Mouse (Mus musculus) Patski (cell line): ENCODE measurements around the gene Ankrd60. TPM values are rescaled to one million over a fixed set of nuclear protein-coding genes. Genes with fewer than 3 reads are reported as not detected.

Experiments
- ATAC-seq: fragments of 100-300 bp; one replicate; pipeline ENCODE4 v1.8.0; 2021
- CTCF ChIA-PET: fragments of 350-600 bp; sonication (Branson Sonifier 250); formaldehyde crosslinking; loops from one replicate; lab custom pipeline; 2022; ENCODE audit warnings: inconsistent platforms; lab: Charles Lee
- POLR2A ChIA-PET: fragments of 350-600 bp; sonication (Branson Sonifier 250); formaldehyde crosslinking; loops from one replicate; lab custom pipeline; 2022; ENCODE audit warnings: antibody characterized with exemption, inconsistent platforms; lab: Charles Lee
- DNase-seq: peaks from one replicate; pipeline ENCODE4 v3.0.0-alpha.2; 2011; ENCODE audit warnings: low read depth, low spot score
- H3K27me3 ChIP-seq: fragments of 371-371 bp; one replicate; pipeline ENCODE4 v1.5.1; 2021
- CTCF ChIP-seq: fragments of 100-300 bp; IDR thresholded peaks from one replicate; pipeline ENCODE4 v1.5.1; 2021
- in situ Hi-C: fragments of 300-500 bp; cut with MboI; formaldehyde crosslinking; loops from 3 replicates; pipeline ENCODE4 v1.11.1; 2018; ENCODE audit warnings: low pct_unique_long_range_greater_than_20kb, mixed read lengths
- polyA plus RNA-seq: library from polyadenylated mRNA; unstranded; gene quantifications from one replicate; pipeline ENCODE4 v1.2.3, GENCODE M21; 2021

The Ankrd60 gene
- polyA plus RNA-seq, 1 experiment from 2014 or later, result not detected

DNA sequence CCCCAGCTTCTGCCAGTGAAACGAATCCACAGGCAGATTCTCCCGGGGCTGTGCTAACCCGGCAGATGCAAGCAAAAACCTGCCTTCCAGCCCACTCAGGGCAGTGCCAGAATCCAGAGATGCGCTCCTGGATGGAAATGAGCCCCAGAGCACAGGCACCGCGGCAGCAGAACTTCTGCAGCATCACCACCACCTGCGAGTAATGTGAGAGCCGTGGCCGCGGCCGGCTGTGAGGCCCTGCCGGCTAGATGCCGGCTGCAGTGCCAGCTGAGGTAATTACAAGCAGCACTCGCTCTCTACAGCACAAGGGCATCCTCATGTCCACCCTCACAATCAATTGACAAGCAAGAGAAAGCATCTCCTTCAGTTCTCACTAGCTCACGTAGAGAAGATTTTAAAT is 6.2 kb upstream of the Ankrd60 start:
- ATAC-seq (no peak), DNase-seq (no peak)
- ChIA-PET POLR2A (no interaction called here), CTCF (no interaction called here)
- in situ Hi-C loops, result loop anchor here (25.0 kb wide), 1 partner anchor 1078 kb away; no protein-coding TSS in a partner anchor
- no peak for TF ChIP-seq CTCF
- H3K27me3 ChIP-seq, result no peaks in the 10 kb centered on the region

DNA sequence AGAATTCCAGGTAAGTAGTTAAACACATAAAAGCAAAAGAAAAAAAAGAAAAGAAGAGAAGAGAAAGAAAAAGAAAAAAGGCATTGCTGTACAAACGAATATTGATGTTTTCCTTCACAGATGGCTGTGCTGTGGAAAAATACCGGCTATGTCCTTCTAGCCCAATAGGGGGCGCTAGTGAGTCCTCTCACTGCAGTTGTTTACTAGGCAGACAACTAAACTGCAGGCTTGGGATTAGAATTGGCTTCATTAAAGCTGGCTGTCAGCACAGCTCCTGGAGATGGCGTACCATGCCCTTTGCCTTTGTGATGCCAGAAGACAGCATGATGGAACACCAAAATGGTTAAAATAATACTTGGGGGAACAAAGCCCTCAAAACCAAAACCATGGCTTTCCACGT is 5.3 kb upstream of the Ankrd60 start:
- in situ Hi-C loops, result loop anchor here (25.0 kb wide), 1 partner anchor 1079 kb away; no protein-coding TSS in a partner anchor

DNA sequence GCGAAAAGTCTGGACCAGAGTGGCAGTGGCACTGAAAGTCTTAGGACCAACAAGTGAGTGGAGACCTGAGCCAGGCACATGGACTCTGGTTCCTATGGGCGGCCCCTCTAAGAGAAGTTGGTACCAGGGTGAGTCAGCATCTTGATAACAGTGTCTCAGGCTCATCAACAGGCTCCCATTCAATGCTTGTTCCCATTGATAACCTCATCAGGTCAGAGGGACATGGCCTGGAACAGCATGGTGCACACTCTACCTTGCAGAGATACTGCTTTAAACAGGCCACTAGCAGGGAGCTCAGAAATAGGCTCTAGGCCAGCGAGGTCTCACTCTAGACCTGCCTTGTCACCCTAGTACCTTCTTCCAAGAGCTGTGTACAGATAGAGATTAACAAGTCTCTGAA is 4.7 kb upstream of the Ankrd60 start:
- CTCF ChIA-PET, result interaction anchor here (1.4 to 1.7 kb wide), 2 partner anchors 10 to 12 kb away, joined by 3 to 5 read pairs; no protein-coding TSS in a partner anchor

More for the DNA sequence above, 5.3 kb upstream of the Ankrd60 start:
- ChIA-PET POLR2A (no interaction called here), CTCF (interaction anchor here (1.4 to 1.7 kb wide), 2 partner anchors 9 to 12 kb away, joined by 3 to 5 read pairs; no protein-coding TSS in a partner anchor)
- no peak for ATAC-seq
- DNase-seq, result no peak
- peak; percentile 76 for TF ChIP-seq CTCF
- H3K27me3 ChIP-seq, result no peaks in the 10 kb centered on the region

DNA sequence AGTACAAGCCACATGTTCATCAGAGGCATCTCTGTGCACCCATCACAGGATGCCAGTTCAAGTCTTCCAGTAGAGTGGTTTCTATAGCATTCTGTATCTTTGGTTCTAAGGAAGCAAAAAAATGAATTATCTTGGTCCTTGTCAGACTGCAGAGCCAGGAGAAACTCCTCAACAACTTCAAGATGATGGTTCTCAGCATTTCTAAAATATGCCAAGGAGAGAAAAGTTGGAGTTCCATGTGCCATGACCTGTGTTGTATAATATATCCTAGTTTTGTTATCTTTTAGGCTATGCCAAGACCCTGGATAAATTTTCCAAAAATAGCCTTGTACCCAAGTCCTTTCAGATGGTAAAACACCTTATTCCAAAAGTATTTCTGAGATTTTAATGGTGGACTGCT is 2.9 kb upstream of the Ankrd60 start:
- ChIA-PET CTCF (no interaction called here), POLR2A (no interaction called here)
- H3K27me3 ChIP-seq, result no peaks in the 10 kb centered on the region
- no peak for TF ChIP-seq CTCF
- ATAC-seq (no peak), DNase-seq (no peak)
- in situ Hi-C loops, result loop anchor here (25.0 kb wide), 1 partner anchor 1081 kb away; no protein-coding TSS in a partner anchor

More for the DNA sequence above, 4.7 kb upstream of the Ankrd60 start:
- H3K27me3 ChIP-seq, result no peaks in the 10 kb centered on the region
- DNase-seq, result no peak
- in situ Hi-C loops, result loop anchor here (25.0 kb wide), 1 partner anchor 1079 kb away; no protein-coding TSS in a partner anchor
- POLR2A ChIA-PET, result no interaction called here
- ATAC-seq, result no peak
- no peak for TF ChIP-seq CTCF

DNA sequence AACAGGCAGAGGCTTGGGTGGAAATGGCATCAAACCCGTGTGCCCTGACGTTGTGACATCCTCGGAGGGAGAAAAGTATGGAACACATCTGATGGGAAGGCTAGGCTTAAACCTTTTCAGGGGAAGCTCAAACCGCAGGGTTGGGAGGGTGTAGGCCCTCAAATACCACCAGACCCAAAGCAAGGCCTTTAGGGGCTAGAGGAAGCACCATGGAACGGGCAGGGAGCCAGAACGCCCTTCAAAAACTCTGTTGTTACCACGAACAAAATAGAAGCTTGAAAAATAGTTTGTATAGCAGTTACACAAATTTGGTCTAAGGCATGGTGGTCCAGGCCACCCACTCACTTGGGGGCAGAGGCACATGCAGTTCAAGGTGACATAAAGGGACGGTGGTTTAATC is 430 bp upstream of the Ankrd60 start:
- no peaks in the 10 kb centered on the region for H3K27me3 ChIP-seq
- no peak for ATAC-seq
- in situ Hi-C loops, result loop anchor here (25.0 kb wide), 1 partner anchor 1084 kb away; no protein-coding TSS in a partner anchor
- CTCF ChIA-PET, result no interaction called here
- no peak for DNase-seq
- POLR2A ChIA-PET, result no interaction called here
- no peak for TF ChIP-seq CTCF

DNA sequence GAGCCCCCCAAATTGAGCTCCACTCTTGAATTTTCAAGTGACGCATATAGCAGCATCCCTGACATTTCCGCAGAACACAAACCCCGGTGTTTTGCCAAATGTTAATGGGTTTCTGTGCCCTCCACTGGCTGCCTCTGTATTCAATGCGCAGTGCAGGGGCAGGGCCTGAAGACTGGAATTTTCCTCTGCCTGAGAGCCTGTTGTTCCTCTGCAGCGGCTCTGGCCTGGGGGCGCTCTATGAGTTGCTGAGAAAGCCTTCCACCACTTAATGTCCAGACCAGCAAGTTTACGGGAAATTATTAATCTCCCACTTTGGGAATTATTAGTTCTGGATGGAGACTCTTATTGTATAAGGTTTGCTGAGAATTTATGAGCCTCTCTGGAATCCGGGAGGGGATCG is 14.0 kb downstream of the Ankrd60 start:
- ATAC-seq, result no peak
- peaks cover 10% of the 10 kb centered on the region for H3K27me3 ChIP-seq
- TF ChIP-seq CTCF, result no peak
- in situ Hi-C loops, result loop anchor here (5.0 to 25.0 kb wide), 2 partner anchors 457 to 1323 kb away; no protein-coding TSS in a partner anchor
- ChIA-PET POLR2A (no interaction called here), CTCF (interaction anchor here (3.0 kb wide), 1 partner anchor 9 kb away, joined by 9 read pairs; no protein-coding TSS in a partner anchor)
- DNase-seq, result no peak

DNA sequence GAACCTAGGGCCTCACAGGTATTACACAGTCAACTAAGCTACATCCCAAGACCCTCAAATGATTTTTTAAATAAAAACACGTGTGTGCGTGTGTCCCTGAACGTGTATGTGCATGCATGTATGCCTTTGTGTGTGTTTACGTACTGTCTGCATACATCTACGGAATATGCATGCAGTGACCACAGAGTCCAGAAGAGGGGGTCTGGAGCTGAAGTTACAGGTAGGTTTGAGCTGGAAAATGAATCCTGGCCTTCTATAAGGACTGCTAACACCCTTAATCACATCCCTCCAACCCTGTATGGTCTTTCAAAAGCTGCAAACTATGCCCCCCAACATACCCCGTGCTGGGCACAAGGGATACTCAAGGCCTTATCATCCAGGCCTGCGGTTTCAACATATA is 14.8 kb downstream of the Ankrd60 start:
- in situ Hi-C loops, result loop anchor here (5.0 to 25.0 kb wide), 2 partner anchors 456 to 1324 kb away; no protein-coding TSS in a partner anchor
- peaks cover 7% of the 10 kb centered on the region for H3K27me3 ChIP-seq
- ATAC-seq (no peak), DNase-seq (no peak)
- ChIA-PET CTCF (interaction anchor here (0.9 to 3.0 kb wide), 6 partner anchors 9 to 456 kb away, joined by 3 to 9 read pairs (median 4); no protein-coding TSS in a partner anchor), POLR2A (no interaction called here)
- no peak for TF ChIP-seq CTCF

DNA sequence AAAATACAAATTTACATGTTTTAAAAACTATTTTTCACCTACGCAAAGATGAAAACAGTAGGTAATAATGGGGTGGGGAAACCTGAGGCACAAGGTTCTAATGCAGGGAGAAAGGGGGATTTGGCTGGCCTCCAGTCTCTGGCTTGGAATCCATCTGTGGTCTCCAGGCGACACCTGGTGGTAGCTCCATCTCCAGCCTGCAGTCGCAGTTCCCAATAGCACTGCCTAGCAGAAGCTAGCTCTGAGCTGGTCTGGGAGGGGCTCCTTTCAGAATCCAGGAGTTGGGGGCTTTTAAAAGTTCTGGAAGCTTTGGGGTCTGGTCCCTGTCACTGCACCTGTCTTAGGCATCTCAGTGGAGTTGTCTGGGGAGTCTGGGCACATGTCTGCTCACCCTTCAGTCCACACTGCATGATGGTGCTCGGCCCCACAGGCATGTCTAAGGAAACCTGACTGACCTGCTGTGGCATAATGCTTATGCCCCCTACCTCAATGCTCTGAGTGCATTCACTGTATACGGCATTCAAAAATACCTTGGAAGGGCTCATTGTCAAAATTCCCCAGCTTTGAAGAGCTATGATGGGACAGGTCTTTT is 16.2 kb downstream of the Ankrd60 start:
- ChIA-PET POLR2A (no interaction called here), CTCF (interaction anchor here (0.7 to 3.0 kb wide), 11 partner anchors 9 to 455 kb away, joined by 3 to 9 read pairs (median 4); partner anchors contain the start of gene Zbp1)
- TF ChIP-seq CTCF, result peak; percentile 89
- DNase-seq, result no peak
- ATAC-seq, result no peak
- in situ Hi-C loops, result loop anchor here (5.0 to 25.0 kb wide), 2 partner anchors 455 to 1325 kb away; no protein-coding TSS in a partner anchor
- H3K27me3 ChIP-seq, result peaks cover 9% of the 10 kb centered on the region

DNA sequence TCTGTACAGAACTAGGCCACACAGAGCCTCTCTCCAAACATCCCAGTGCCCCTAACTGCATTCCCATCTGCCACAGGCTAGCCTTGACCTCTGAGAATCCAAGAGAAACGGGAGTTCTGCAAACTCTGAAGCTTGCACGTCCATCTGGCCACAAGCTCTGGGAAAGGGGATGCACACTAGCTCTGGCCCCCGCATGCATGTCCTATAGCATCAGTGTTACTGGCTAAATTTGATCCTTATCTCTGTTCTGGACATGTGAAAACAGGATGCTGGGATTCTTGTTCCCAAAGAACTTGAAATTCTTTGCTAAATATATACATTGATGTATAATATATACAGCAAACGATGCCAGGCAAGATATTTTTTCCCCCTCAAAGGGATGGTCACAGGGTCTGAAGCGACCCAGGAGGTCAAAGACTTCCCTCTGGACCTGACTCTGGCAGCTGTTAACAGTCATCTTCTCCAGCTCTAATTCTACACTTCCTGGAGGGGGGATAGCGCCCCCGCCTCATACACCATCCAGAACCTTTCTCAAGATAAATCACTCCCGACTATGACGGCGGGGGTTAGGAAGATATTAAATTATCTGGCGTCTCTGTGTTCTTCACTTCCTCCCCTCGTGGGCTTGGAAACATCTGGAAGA is 19.3 kb downstream of the Ankrd60 start:
- DNase-seq, result no peak
- TF ChIP-seq CTCF, result no peak
- no peak for ATAC-seq
- in situ Hi-C loops, result loop anchor here (25.0 kb wide), 1 partner anchor 1328 kb away; no protein-coding TSS in a partner anchor
- ChIA-PET CTCF (interaction anchor here (3.0 kb wide), 1 partner anchor 373 kb away, joined by 8 read pairs; no protein-coding TSS in a partner anchor), POLR2A (interaction anchor here (0.5 kb wide), 1 partner anchor 384 kb away, joined by 3 read pairs; no protein-coding TSS in a partner anchor)
- peaks cover 14% of the 10 kb centered on the region for H3K27me3 ChIP-seq

DNA sequence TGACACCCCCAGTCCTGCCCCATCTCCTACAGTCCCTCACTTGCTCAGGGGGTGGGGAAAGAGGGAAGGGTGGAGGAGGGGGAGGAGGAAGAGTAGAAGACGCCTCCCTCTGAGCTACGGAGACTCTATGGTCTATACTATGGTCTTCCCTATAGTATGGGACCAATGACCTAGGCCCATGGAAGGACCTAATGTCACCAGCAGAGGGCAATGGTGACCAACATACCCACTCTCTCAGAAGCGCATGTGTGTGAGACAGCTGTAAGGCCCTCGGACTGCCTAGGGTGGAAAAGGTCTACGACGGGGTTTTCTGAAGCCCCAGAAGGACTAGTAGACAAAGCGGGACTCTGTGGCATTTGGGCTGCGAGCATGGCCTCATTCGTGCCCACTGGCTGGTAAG is 24.3 kb downstream of the Ankrd60 start:
- no peak for TF ChIP-seq CTCF
- DNase-seq (no peak), ATAC-seq (no peak)
- CTCF ChIA-PET, result interaction anchor here (1.0 to 2.0 kb wide), 3 partner anchors 8 to 324 kb away, joined by 3 to 6 read pairs (median 4); no protein-coding TSS in a partner anchor
- in situ Hi-C loops, result loop anchor here (25.0 kb wide), 1 partner anchor 1333 kb away; no protein-coding TSS in a partner anchor
- POLR2A ChIA-PET, result no interaction called here
- peaks cover 14% of the 10 kb centered on the region for H3K27me3 ChIP-seq
